Mouse (Mus musculus) hindbrain, postnatal 0 days (tissue): ENCODE measurements at regions not wholly inside any gene's neighbourhood (a gene's known extent, or its start where the extent isn't known, plus 50 kb on each side); places are given as distances from the start of the nearest gene placed in this dataset.

ENCODE experiments used
- ATAC-seq: fragments of 200-750 bp; cut with Nextera tagmentation; 2 replicates; pipeline ENCODE4 v1.8.0; 2017; ENCODE audit warnings: mild to moderate bottlenecking, moderate TSS enrichment, moderate library complexity
- DNase-seq: peaks from one replicate; pipeline ENCODE4 v3.0.0-alpha.2; 2015; ENCODE audit warnings: low spot score
- H3K27ac ChIP-seq: fragments of 300-500 bp; sonication (generic); 2 replicates; pipeline ENCODE4 v1.5.1; 2014; ENCODE audit warnings: mild to moderate bottlenecking
- H3K27me3 ChIP-seq: fragments of 300-500 bp; sonication (generic); 2 replicates; pipeline ENCODE4 v1.6.1; 2014; ENCODE audit warnings: low read length, mixed read lengths; ENCODE audit not compliant: insufficient read depth
- H3K36me3 ChIP-seq: fragments of 300-500 bp; sonication (generic); 2 replicates; pipeline ENCODE4 v1.6.1; 2014; ENCODE audit warnings: low read length, mixed read lengths; ENCODE audit not compliant: insufficient read depth
- H3K4me1 ChIP-seq: fragments of 300-500 bp; sonication (generic); 2 replicates; pipeline ENCODE4 v1.6.1; 2014; ENCODE audit warnings: antibody characterized with exemption, low read length, mixed read lengths; ENCODE audit not compliant: insufficient read depth
- H3K4me2 ChIP-seq: fragments of 300-500 bp; sonication (generic); 2 replicates; pipeline ENCODE4 v1.6.1; 2014; ENCODE audit warnings: low read depth, mild to moderate bottlenecking, low read length, moderate library complexity, mixed read lengths
- H3K4me3 ChIP-seq: fragments of 300-500 bp; sonication (generic); 2 replicates; pipeline ENCODE4 v1.5.1; 2014; ENCODE audit warnings: low read length
- H3K9ac ChIP-seq: fragments of 300-500 bp; sonication (generic); replicated peaks from 2 replicates; pipeline ENCODE4 v1.6.1; 2014; ENCODE audit warnings: mild to moderate bottlenecking, low read length, moderate library complexity, mixed read lengths
- H3K9me3 ChIP-seq: fragments of 300-500 bp; sonication (generic); 2 replicates; pipeline ENCODE4 v1.6.1; 2016; ENCODE audit warnings: low read length, mixed read lengths
- CTCF ChIP-seq: IDR thresholded peaks from 2 replicates; pipeline ENCODE4 v1.5.1; 2016; ENCODE audit warnings: antibody characterized with exemption, control low read depth, low read depth
- WGBS: fragments of 180-500 bp; shearing (Covaris S2); extraction: QIAGEN DNeasy Blood & Tissue Kit; methylation state at CpG from one replicate; pipeline ENCODE4 v1.1.7; 2014; 5-methylcytosine and 5-hydroxymethylcytosine counted together

- 61% methylated on average over 6 of the region's 6 CpGs for WGBS
- H3K4me1 ChIP-seq = no peaks in the 10 kb centered on the region
- no peaks in the 10 kb centered on the region for H3K9me3 ChIP-seq
- no peak overlapping the region for H3K4me3 ChIP-seq
- H3K27me3 ChIP-seq = no peaks in the 10 kb centered on the region
- no peak overlapping the region for H3K9ac ChIP-seq
- ATAC-seq (no peak), DNase-seq (no peak)
- no peak overlapping the region for H3K27ac ChIP-seq
- H3K4me2 ChIP-seq = no peak overlapping the region
- no peak for TF ChIP-seq CTCF
- no peaks in the 10 kb centered on the region for H3K36me3 ChIP-seq
Observed at GRCm38 (mm10) chr17:64950802-64951624, 115.1 kb upstream of the 4930583I09Rik start.

- Histone ChIP-seq H3K9me3 (no peaks in the 10 kb centered on the region), H3K4me3 (no peak overlapping the region), H3K4me2 (no peak overlapping the region), H3K27me3 (no peaks in the 10 kb centered on the region), H3K4me1 (no peaks in the 10 kb centered on the region), H3K9ac (no peak overlapping the region), H3K27ac (no peak overlapping the region), H3K36me3 (no peaks in the 10 kb centered on the region)
- ATAC-seq = no peak
- WGBS = 72% methylated on average over 2 of the region's 2 CpGs
- TF ChIP-seq CTCF = no peak
- no peak for DNase-seq
Observed at GRCm38 (mm10) chr17:64943213-64943612, 107.3 kb upstream of the 4930583I09Rik start.

DNA sequence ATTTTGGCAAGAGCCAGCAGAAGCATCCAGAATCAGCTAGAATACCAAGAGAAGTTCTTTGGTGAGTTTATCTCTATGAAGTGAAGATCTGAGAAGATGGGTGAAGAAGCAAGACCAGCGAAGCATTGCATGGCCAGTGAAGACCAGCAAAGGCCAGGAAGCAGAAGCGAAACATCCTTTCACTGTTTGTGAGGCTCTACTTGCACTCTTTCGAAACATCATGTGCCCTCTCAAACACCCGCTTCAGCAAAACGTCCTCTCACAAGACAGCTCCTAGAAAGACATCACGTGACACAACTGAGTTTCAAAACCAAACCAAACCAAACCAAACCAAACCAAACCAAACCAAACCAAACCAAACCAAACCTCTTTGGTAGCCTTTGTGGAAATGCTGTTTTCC lies 105.7 kb upstream of the 4930583I09Rik start:
- H3K36me3 ChIP-seq = no peaks in the 10 kb centered on the region
- TF ChIP-seq CTCF = no peak
- no peak overlapping the region for H3K27ac ChIP-seq
- H3K4me2 ChIP-seq = no peak overlapping the region
- no peaks in the 10 kb centered on the region for H3K27me3 ChIP-seq
- ATAC-seq (no peak), DNase-seq (no peak)
- 92% methylated on average over 6 of the region's 6 CpGs for WGBS
- no peaks in the 10 kb centered on the region for H3K9me3 ChIP-seq
- H3K4me3 ChIP-seq = no peak overlapping the region
- no peaks in the 10 kb centered on the region for H3K4me1 ChIP-seq
- no peak overlapping the region for H3K9ac ChIP-seq

GRCm38 (mm10) chr17:64935683-64936082 lies 99.8 kb upstream of the 4930583I09Rik start:
- H3K4me3 ChIP-seq = no peak overlapping the region
- H3K27me3 ChIP-seq = no peaks in the 10 kb centered on the region
- no peak for TF ChIP-seq CTCF
- no peak for ATAC-seq
- H3K36me3 ChIP-seq = no peaks in the 10 kb centered on the region
- no peaks in the 10 kb centered on the region for H3K9me3 ChIP-seq
- no peaks in the 10 kb centered on the region for H3K4me1 ChIP-seq
- no peak for DNase-seq
- no peak overlapping the region for H3K27ac ChIP-seq
- no peak overlapping the region for H3K4me2 ChIP-seq
- no peak overlapping the region for H3K9ac ChIP-seq
- WGBS = 88% methylated on average over 4 of the region's 4 CpGs

GRCm38 (mm10) chr17:64934411-64934810 lies 98.5 kb upstream of the 4930583I09Rik start:
- H3K4me1 ChIP-seq = no peaks in the 10 kb centered on the region
- no peaks in the 10 kb centered on the region for H3K9me3 ChIP-seq
- no peaks in the 10 kb centered on the region for H3K27me3 ChIP-seq
- no peak overlapping the region for H3K9ac ChIP-seq
- H3K4me2 ChIP-seq = no peak overlapping the region
- no peaks in the 10 kb centered on the region for H3K36me3 ChIP-seq
- no peak for TF ChIP-seq CTCF
- 83% methylated on average over 1 of the region's 1 CpGs for WGBS
- no peak overlapping the region for H3K27ac ChIP-seq
- ATAC-seq (no peak), DNase-seq (no peak)
- no peak overlapping the region for H3K4me3 ChIP-seq

GRCm38 (mm10) chr17:64930816-64931428 lies 95.1 kb upstream of the 4930583I09Rik start:
- Histone ChIP-seq H3K9me3 (no peaks in the 10 kb centered on the region), H3K27ac (no peak overlapping the region), H3K36me3 (no peaks in the 10 kb centered on the region), H3K4me2 (no peak overlapping the region), H3K27me3 (no peaks in the 10 kb centered on the region), H3K9ac (no peak overlapping the region), H3K4me1 (no peaks in the 10 kb centered on the region), H3K4me3 (no peak overlapping the region)
- TF ChIP-seq CTCF = peak; percentile 31
- no peak for DNase-seq
- no peak for ATAC-seq
- WGBS = 40% methylated on average over 7 of the region's 7 CpGs

- no peak for TF ChIP-seq CTCF
- 79% methylated on average over 5 of the region's 5 CpGs for WGBS
- no peaks in the 10 kb centered on the region for H3K36me3 ChIP-seq
Observed at GRCm38 (mm10) chr17:64923762-64924161, 87.9 kb upstream of the 4930583I09Rik start.

More at GRCm38 (mm10) chr17:64923762-64924161, 87.9 kb upstream of the 4930583I09Rik start:
- no peaks in the 10 kb centered on the region for H3K27me3 ChIP-seq
- H3K9ac ChIP-seq = no peak overlapping the region
- H3K4me1 ChIP-seq = 0 out of 2 replicates have a peak, but pooled peaks cover 3% of the 10 kb centered on the region
- no peak overlapping the region for H3K4me2 ChIP-seq
- no peak overlapping the region for H3K27ac ChIP-seq
- ATAC-seq = no peak
- H3K4me3 ChIP-seq = no peak overlapping the region
- DNase-seq = no peak
- H3K9me3 ChIP-seq = no peaks in the 10 kb centered on the region
